Mouse (Mus musculus) C2C12 (cell line): ENCODE data around the gene Ulk2. TPM values are rescaled to one million over a fixed set of nuclear protein-coding genes. Genes with fewer than 3 reads are reported as not detected.

Experiments used
- H3K27me3 ChIP-seq: one replicate; pipeline ENCODE4 v1.6.1; 2011; ENCODE audit not compliant: control insufficient read depth, insufficient read depth, insufficient read length
- H3K36me3 ChIP-seq: one replicate; pipeline ENCODE4 v1.6.1; 2011; ENCODE audit not compliant: control insufficient read depth, insufficient read depth
- H3K4me3 ChIP-seq: one replicate; pipeline ENCODE4 v1.5.1; 2011; ENCODE audit warnings: mild to moderate bottlenecking, control low read depth; ENCODE audit not compliant: poor library complexity, insufficient read depth, severe bottlenecking
- H3K79me2 ChIP-seq: one replicate; pipeline ENCODE4 v1.6.1; 2011; ENCODE audit not compliant: control insufficient read depth, insufficient read depth
- H3K79me3 ChIP-seq: one replicate; pipeline ENCODE4 v1.6.1; 2011; ENCODE audit warnings: low read depth, control low read depth
- H3ac ChIP-seq: one replicate; pipeline ENCODE3; 2011; ENCODE audit warnings: low read depth; ENCODE audit not compliant: control insufficient read depth, insufficient read length
- CEBPB ChIP-seq: IDR thresholded peaks from one replicate; pipeline ENCODE4 v1.6.1; 2011; ENCODE audit warnings: low read depth, mild to moderate bottlenecking, control low read depth, moderate library complexity
- CTCF ChIP-seq: IDR thresholded peaks from one replicate; pipeline ENCODE4 v1.5.1; 2011; ENCODE audit not compliant: control insufficient read depth, insufficient read depth, insufficient read length
- FOSL1 ChIP-seq: IDR thresholded peaks from one replicate; pipeline ENCODE4 v1.8.0; 2011; ENCODE audit warnings: mild to moderate bottlenecking, low read length; ENCODE audit not compliant: poor library complexity, insufficient read depth, severe bottlenecking
- MAX ChIP-seq: IDR thresholded peaks from one replicate; pipeline ENCODE4 v1.6.1; 2011; ENCODE audit warnings: mild to moderate bottlenecking, control low read depth
- MYOD1 ChIP-seq: IDR thresholded peaks from one replicate; pipeline ENCODE4 v1.6.1; 2011; ENCODE audit warnings: low read depth; ENCODE audit not compliant: control insufficient read depth, insufficient read length
- MYOG ChIP-seq: IDR thresholded peaks from one replicate; pipeline ENCODE4 v1.6.1; 2011; ENCODE audit not compliant: control insufficient read depth, insufficient read length; ENCODE audit errors: extremely low read depth
- USF1 ChIP-seq: IDR thresholded peaks from one replicate; pipeline ENCODE4 v1.6.1; 2011; ENCODE audit warnings: low read depth, mild to moderate bottlenecking, control low read depth, moderate library complexity
- polyA plus RNA-seq: library from polyadenylated mRNA; unstranded; fragments of >200 nt; fragmentation: generic; extraction: Trizol; gene quantifications from one replicate; pipeline ENCODE4 v1.2.1, GENCODE M21; 2012; ENCODE audit warnings: missing spikeins

Ulk2 gene
- polyA plus RNA-seq, 1 experiment: 5.6 TPM

DNA sequence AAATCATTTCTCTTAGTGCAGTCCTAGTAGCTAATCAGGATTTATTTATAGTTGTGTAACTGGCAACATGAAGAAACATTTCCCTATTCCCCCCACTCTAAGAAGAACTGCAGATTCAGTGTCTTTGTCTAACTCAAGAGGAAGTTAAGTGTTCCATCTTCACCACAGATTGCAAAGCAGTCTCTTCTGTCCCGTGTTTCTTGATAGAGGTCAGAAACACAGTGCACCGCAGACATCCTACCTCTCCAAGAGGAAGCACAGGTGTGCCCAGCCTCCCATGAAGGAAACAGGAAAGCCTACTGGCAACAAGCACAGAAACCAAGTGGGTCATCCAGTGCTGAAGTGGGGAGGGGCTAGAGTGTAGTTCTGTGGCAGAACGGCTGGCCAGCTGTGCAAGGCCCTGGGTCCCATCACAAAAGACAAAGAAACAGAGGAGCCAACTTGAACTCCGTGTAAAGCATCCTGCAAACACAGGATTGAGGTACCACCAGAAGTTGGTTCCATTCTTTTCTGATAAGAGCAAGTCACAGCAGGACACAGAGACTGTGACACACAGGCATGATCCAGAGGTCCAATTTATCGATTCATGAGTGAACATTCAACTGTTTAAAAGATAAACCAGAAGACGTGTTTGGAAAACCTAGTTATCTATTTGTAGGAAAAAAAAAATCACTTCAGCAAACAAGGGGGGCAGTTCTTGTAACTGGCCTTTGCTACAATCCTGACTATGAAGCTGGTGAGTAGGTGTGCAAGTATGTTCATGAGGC is 7.1 kb upstream of the Ulk2 start:
- Histone ChIP-seq H3K79me3 (no peaks in the 10 kb centered on the region), H3K27me3 (no peaks in the 10 kb centered on the region), H3ac (no peak overlapping the region), H3K79me2 (no peaks in the 10 kb centered on the region), H3K4me3 (no peak overlapping the region), H3K36me3 (peaks cover 13% of the 10 kb centered on the region)
- TF ChIP-seq MYOD1 (no peak), CTCF (no peak), MYOG (no peak), USF1 (no peak), FOSL1 (no peak), CEBPB (no peak), MAX (no peak)

- Histone ChIP-seq H3K4me3 (no peak overlapping the region), H3K79me2 (no peaks in the 10 kb centered on the region)
- TF ChIP-seq MYOD1 (no peak), USF1 (no peak), MAX (no peak), CTCF (no peak), CEBPB (no peak), FOSL1 (no peak), MYOG (no peak)
Observed at GRCm38 (mm10) chr11:61859316-61859715, 4.4 kb upstream of the Ulk2 start.

DNA sequence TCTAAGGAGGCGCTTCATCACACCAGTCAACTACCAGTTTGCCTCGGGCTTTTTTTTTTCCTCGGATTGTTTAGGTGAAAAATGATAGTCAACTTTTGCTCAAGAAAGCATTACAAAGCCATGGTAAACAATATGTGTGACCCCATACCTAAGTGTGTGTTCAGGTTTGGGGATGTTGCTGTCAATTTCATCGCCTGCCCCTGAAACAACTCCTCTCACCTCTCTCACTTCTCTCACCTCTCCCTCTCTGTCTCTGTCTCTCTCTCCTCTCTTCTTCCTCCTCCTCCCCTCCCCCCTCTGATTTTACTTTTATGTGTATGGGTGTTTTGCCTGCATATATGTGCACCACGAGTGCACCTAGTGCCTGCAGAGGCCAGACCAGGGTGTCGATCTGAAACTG is 666 bp upstream of the Ulk2 start:
- Histone ChIP-seq H3ac (peak overlapping the region; percentile 94), H3K79me2 (no peaks in the 10 kb centered on the region), H3K27me3 (no peaks in the 10 kb centered on the region), H3K79me3 (no peaks in the 10 kb centered on the region), H3K4me3 (peak overlapping the region; percentile 67), H3K36me3 (no peaks in the 10 kb centered on the region)
- TF ChIP-seq CEBPB (no peak), MAX (no peak), CTCF (no peak), MYOG (no peak), MYOD1 (no peak), FOSL1 (no peak), USF1 (no peak)

More at GRCm38 (mm10) chr11:61859316-61859715, 4.4 kb upstream of the Ulk2 start:
- no peak overlapping the region for H3ac ChIP-seq
- peaks cover 5% of the 10 kb centered on the region for H3K36me3 ChIP-seq
- H3K27me3 ChIP-seq: no peaks in the 10 kb centered on the region
- H3K79me3 ChIP-seq: no peaks in the 10 kb centered on the region

DNA sequence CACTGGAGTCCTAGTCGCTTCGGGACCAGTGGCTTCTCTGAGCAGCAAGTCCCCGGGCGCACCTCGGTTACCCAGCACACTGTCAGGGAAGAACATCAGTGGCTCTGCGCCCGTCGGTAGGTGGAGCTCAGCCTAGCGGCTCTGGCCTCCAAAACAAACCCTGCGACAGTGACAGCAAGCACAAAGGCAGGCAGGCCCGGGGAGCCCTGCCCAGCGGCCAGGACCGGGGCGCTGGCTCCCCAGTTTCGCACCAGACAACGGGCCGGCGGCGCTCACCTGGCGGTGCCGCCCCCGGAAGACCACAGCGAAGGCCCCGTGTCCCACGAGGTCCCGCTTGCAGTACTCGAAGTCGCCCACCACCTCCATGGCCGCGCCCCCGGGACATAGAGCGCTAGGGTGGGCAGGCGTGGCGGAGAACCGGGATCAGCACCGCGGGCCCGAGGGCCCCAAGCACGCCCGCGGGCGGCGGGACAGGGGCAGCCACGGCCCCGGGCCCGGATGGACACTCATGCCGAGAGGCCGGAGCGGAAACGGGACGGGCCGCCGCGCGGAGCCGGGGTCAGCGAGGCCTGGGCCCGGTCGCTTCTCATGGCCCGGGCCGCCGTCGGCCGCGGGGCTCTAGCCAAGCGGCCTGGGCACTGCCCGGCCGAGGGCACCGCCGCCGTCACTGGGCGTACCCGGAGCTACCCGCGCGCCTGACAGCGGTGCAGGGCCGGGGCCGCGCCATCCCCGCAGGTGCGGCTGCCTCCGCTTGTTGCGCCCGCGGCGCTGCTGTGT is 474 bp downstream of the Ulk2 start:
- H3K79me3 ChIP-seq: no peaks in the 10 kb centered on the region
- no peaks in the 10 kb centered on the region for H3K36me3 ChIP-seq
- TF ChIP-seq USF1: no peak
- TF ChIP-seq CTCF: peak; percentile 60
- TF ChIP-seq CEBPB: no peak
- no peak for TF ChIP-seq FOSL1
- H3ac ChIP-seq: peak overlapping the region; percentile 94
- H3K4me3 ChIP-seq: peak overlapping the region; percentile 67
- no peaks in the 10 kb centered on the region for H3K79me2 ChIP-seq
- H3K27me3 ChIP-seq: no peaks in the 10 kb centered on the region

DNA sequence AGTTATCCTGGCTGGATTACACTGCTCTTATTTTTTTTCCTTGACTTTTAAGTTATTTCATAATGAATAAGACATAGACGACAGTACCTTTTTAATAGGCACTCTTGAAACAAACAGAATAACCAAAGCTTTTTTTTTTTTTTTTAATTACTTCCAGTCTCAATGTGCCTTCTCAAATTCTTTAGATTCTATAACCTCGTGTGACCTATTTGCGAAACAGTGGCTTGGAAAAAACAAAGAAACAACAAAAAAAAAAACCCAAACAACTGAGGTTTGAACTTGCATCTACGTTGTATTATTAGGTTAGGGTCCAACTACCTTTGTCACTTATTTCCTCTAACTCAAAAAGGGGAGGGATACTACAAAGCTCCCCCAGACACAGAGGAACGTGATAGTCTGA is 1.2 kb downstream of the Ulk2 start:
- H3K79me2 ChIP-seq: no peaks in the 10 kb centered on the region
- no peaks in the 10 kb centered on the region for H3K27me3 ChIP-seq
- no peaks in the 10 kb centered on the region for H3K36me3 ChIP-seq
- TF ChIP-seq FOSL1: no peak
- TF ChIP-seq MAX: no peak
- TF ChIP-seq CTCF: no peak
- TF ChIP-seq USF1: no peak
- no peak for TF ChIP-seq CEBPB
- TF ChIP-seq MYOG: no peak
- no peak for TF ChIP-seq MYOD1
- peak overlapping the region; percentile 67 for H3K4me3 ChIP-seq
- H3ac ChIP-seq: peak overlapping the region; percentile 94
- H3K79me3 ChIP-seq: no peaks in the 10 kb centered on the region

GRCm38 (mm10) chr11:61852916-61853315 is 2.0 kb downstream of the Ulk2 start:
- H3ac ChIP-seq: no peak overlapping the region
- no peaks in the 10 kb centered on the region for H3K79me2 ChIP-seq
- no peaks in the 10 kb centered on the region for H3K79me3 ChIP-seq
- H3K4me3 ChIP-seq: no peak overlapping the region
- TF ChIP-seq CTCF (no peak), FOSL1 (no peak), MYOG (no peak), MYOD1 (no peak), USF1 (no peak), MAX (no peak), CEBPB (no peak)
- H3K27me3 ChIP-seq: no peaks in the 10 kb centered on the region
- H3K36me3 ChIP-seq: no peaks in the 10 kb centered on the region
